Mouse (Mus musculus) erythroblast, embryonic 14.5 days (primary cell): Measurements from ENCODE around the gene Prickle3.

Experiments
- GATA1 ChIP-seq: IDR thresholded peaks from 2 replicates; pipeline ENCODE4 v1.6.1; 2012; ENCODE audit warnings: low read length, inconsistent platforms, mixed read lengths
- TAL1 ChIP-seq: IDR thresholded peaks from 3 replicates; pipeline ENCODE4 v1.6.1; 2012; ENCODE audit warnings: low read length, inconsistent platforms, mixed read lengths

- TF ChIP-seq TAL1: no peak
- TF ChIP-seq GATA1: no peak
Measured at GRCm38 (mm10) chrX:7658785-7659589, 1.9 kb downstream of the Prickle3 start.
